ENCODE assay signal across 8 mouse cellular contexts in the genomic region with DNA sequence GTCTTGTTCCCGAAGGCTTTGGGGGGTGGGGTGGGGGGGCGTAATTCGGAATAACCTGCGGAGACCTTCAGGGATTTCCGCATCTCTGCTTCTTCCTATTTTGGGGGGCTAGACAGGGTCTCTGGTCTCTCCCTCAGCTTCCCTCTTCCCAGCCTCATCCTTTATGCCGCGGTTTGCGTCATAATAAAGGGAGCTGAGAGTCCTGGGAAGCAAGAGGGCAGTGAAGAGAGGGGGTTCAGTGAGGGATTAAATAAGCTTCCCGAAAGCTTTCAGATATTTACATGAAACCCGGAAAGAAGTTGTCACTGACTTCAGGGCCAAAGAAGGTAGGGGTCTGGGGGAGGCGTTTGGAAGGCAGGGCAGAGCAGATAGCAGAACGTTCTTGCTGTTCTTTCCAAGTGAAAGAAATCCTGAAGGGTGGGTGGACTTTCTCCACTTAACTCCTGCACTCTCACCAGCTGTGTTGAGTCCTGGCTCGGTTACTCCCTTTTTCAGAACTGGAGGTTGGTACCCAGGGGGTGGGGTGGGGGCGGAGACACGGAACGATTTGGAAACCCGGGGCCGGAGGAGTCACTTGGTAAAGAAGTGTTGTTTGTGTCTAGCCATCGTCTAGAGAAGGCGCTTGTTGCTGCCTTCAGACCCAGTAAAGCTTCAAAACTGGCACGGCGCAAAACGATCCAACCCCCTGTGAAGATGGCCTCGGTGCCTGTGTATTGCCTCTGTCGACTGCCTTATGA. TPM values are rescaled to one million over a fixed set of nuclear protein-coding genes. Genes with fewer than 3 reads are reported as not detected.
A peak's percentile ranks its signal among the peaks of the same experiment; 100 is the strongest.
DNase-seq lines count a peak whose midpoint lies in the region; ATAC-seq and TF ChIP-seq lines count a peak whose summit lies in the region.

No protein-coding gene starts in this region.

- WGBS in spleen, adult 2 months = 29% methylated on average over 25 of the region's 25 CpGs
- 42% methylated on average over 25 of the region's 25 CpGs for WGBS in forebrain, embryonic 14.5 days
- 22% methylated on average over 25 of the region's 25 CpGs for WGBS in liver, embryonic 12.5 days (ENCODE audit: insufficient replicate concordance)

- no peak for DNase-seq in spleen, adult 2 months (ENCODE audit: low read depth in 1 of 2, low spot score in 2 of 2)
- DNase-seq in spleen, adult 12 weeks (ENCODE audit: low spot score) = no peak
- peak; percentile 22 for DNase-seq in c-Kit-positive CD71-positive TER-119-positive erythroid progenitor cells, embryonic 14.5 days (ENCODE audit: low spot score)
- peak; percentile 24 for DNase-seq in forebrain, embryonic 14.5 days (ENCODE audit: low spot score)
- DNase-seq in induced T-regulatory cell, adult 2 months (ENCODE audit: low read depth) = peak; percentile 60
- peak; percentile 3 to 34 for DNase-seq in urinary bladder, postnatal 36 days (ENCODE audit: low spot score in 2 of 2)

- peak overlapping the region; percentile 35 for H3ac ChIP-seq in myocyte (ENCODE audit: control insufficient read depth, insufficient read length)

- no peaks in the 10 kb centered on the region for H3K27me3 ChIP-seq in spleen, adult 2 months (ENCODE audit: control insufficient read depth, insufficient read depth, low read length)
- no peaks in the 10 kb centered on the region for H3K27me3 ChIP-seq in forebrain, embryonic 14.5 days (replicated peaks; ENCODE audit: control insufficient read depth, insufficient read depth, low read length)
- H3K27me3 ChIP-seq in liver, embryonic 12.5 days (replicated peaks) = no peaks in the 10 kb centered on the region; the same call in 1 of the 2 replicates
- no peaks in the 10 kb centered on the region for H3K27me3 ChIP-seq in myocyte (ENCODE audit: control insufficient read depth, insufficient read depth, insufficient read length)

- peak overlapping the region; percentile 70 for H3K9ac ChIP-seq in forebrain, embryonic 14.5 days (ENCODE audit: low read length)
- peak overlapping the region; percentile 80 for H3K9ac ChIP-seq in liver, embryonic 12.5 days

- no peak for TF ChIP-seq POLR2A in spleen, adult 2 months (IDR thresholded peaks at IDR 0.05; ENCODE audit: low read depth, low read length)
- no peak for TF ChIP-seq POLR2A in myocyte (IDR thresholded peaks at IDR 0.05; ENCODE audit: insufficient read length, low read depth)

- H3K27ac ChIP-seq in spleen, adult 2 months (ENCODE audit: insufficient read depth, low read length) = no peak overlapping the region
- H3K27ac ChIP-seq in forebrain, embryonic 14.5 days (ENCODE audit: low read depth, low read length) = peak overlapping the region; percentile 33; the same call in 1 of the 2 replicates
- H3K27ac ChIP-seq in liver, embryonic 12.5 days = peak overlapping the region; percentile 96; the same call in 1 of the 2 replicates

- peak overlapping the region; percentile 59 for H3K4me2 ChIP-seq in forebrain, embryonic 14.5 days (ENCODE audit: low read length)
- peak overlapping the region; percentile 85 for H3K4me2 ChIP-seq in liver, embryonic 12.5 days
- H3K4me2 ChIP-seq in myocyte (ENCODE audit: low read depth) = peak overlapping the region; percentile 70

- no peaks in the 10 kb centered on the region for H3K79me2 ChIP-seq in myocyte (ENCODE audit: control insufficient read depth, insufficient read depth)

- no peak for TF ChIP-seq CTCF in spleen, adult 2 months (IDR thresholded peaks at IDR 0.05; ENCODE audit: extremely low read depth, insufficient read depth, insufficient read length, insufficient replicate concordance)

- peak overlapping the region; percentile 85 for H3K4me3 ChIP-seq in spleen, adult 2 months (ENCODE audit: extremely low read depth, insufficient read depth, insufficient read length)
- peak overlapping the region; percentile 49 for H3K4me3 ChIP-seq in forebrain, embryonic 14.5 days (ENCODE audit: low read depth, low read length)
- peak overlapping the region; percentile 68 for H3K4me3 ChIP-seq in liver, embryonic 12.5 days
- peak overlapping the region; percentile 71 for H3K4me3 ChIP-seq in myocyte

- ATAC-seq in forebrain, embryonic 14.5 days = no peak
- no peak for ATAC-seq in liver, embryonic 12.5 days

- H3K4me1 ChIP-seq in spleen, adult 2 months (ENCODE audit: control insufficient read depth, insufficient read depth, insufficient read length) = peaks cover 2% of the 10 kb centered on the region; the same call in 1 of the 2 replicates
- no peaks in the 10 kb centered on the region for H3K4me1 ChIP-seq in forebrain, embryonic 14.5 days (ENCODE audit: control insufficient read depth, insufficient read depth, low read length)
- H3K4me1 ChIP-seq in liver, embryonic 12.5 days = peaks cover 30% of the 10 kb centered on the region

- no peaks in the 10 kb centered on the region for H3K9me3 ChIP-seq in forebrain, embryonic 14.5 days (replicated peaks; ENCODE audit: control insufficient read depth, low read length)
- no peaks in the 10 kb centered on the region for H3K9me3 ChIP-seq in liver, embryonic 12.5 days (replicated peaks)

- 0 out of 2 replicates have a peak, but pooled peaks cover 1% of the 10 kb centered on the region for H3K36me3 ChIP-seq in spleen, adult 2 months (ENCODE audit: control insufficient read depth, insufficient read depth, low read length)
- no peaks in the 10 kb centered on the region for H3K36me3 ChIP-seq in forebrain, embryonic 14.5 days (ENCODE audit: control insufficient read depth, insufficient read depth, low read length)
- H3K36me3 ChIP-seq in liver, embryonic 12.5 days = no peaks in the 10 kb centered on the region
- H3K36me3 ChIP-seq in myocyte (ENCODE audit: control insufficient read depth, insufficient read depth) = no peaks in the 10 kb centered on the region

TF ChIP-seq in myocyte, 11 proteins besides CTCF, POLR2A, EP300 and RAD21:
- TF ChIP-seq MYOG (IDR thresholded peaks at IDR 0.05; ENCODE audit: control insufficient read depth in 1 of 3, insufficient read depth in 1 of 3, insufficient read length in 2 of 3, low read depth in 2 of 3) = no peak
- no peak for TF ChIP-seq USF1 (IDR thresholded peaks at IDR 0.05; ENCODE audit: low read depth)
- no peak for TF ChIP-seq E2F4 (IDR thresholded peaks at IDR 0.05; ENCODE audit: insufficient read depth)
- no peak for TF ChIP-seq REST (IDR thresholded peaks at IDR 0.05; ENCODE audit: insufficient read depth, insufficient read length)
- TF ChIP-seq MYOD1 (IDR thresholded peaks at IDR 0.05; ENCODE audit: control insufficient read depth in 1 of 3, insufficient read length in 2 of 3, low read depth in 2 of 3) = no peak
- no peak for TF ChIP-seq TCF12 (IDR thresholded peaks at IDR 0.05; ENCODE audit: insufficient read depth, poor library complexity, severe bottlenecking)
- TF ChIP-seq SRF (IDR thresholded peaks at IDR 0.05; ENCODE audit: control insufficient read depth, insufficient read length, low read depth) = no peak
- no peak for TF ChIP-seq TCF3 (IDR thresholded peaks at IDR 0.05; ENCODE audit: insufficient read length, low read depth)
- no peak for TF ChIP-seq MAX (IDR thresholded peaks at IDR 0.05; ENCODE audit: low read depth)
- no peak for TF ChIP-seq POLR2AphosphoS2 (IDR thresholded peaks at IDR 0.05; ENCODE audit: insufficient read length, low read depth)
- no peak for TF ChIP-seq CEBPB (IDR thresholded peaks at IDR 0.05; ENCODE audit: insufficient read depth, poor library complexity, severe bottlenecking)

RNA-seq across cellular contexts. Expression of gene Phf8, which starts 1.5 kb away (rescaled TPM):
- 9.1 and 9.3 TPM in 2 replicates for polyA plus RNA-seq in spleen, adult 2 months (2012; rRNA removed)
- 20.2 and 20.9 TPM in 2 replicates for polyA plus RNA-seq in forebrain, embryonic 14.5 days (2014; fragmentation: Nextera tagmentation; extraction: Ambion mirVana)
- 8.3 and 9.1 TPM in 2 replicates for polyA plus RNA-seq in liver, embryonic 12.5 days (2016; fragmentation: Nextera tagmentation; extraction: Ambion mirVana)
- 7.2 TPM for polyA plus RNA-seq in myocyte (2012; fragmentation: generic; extraction: Trizol)

Comparison
In these comparisons a context has a peak if more than half of its experiments do, and no peak if none do; other contexts are left out.
1. DNase-seq: peak in c-Kit-positive CD71-positive TER-119-positive erythroid progenitor cells, embryonic 14.5 days (single experiment), forebrain, embryonic 14.5 days (single experiment), induced T-regulatory cell, adult 2 months (single experiment) and urinary bladder, postnatal 36 days (2 of 2); none in spleen, adult 2 months (0 of 2) and spleen, adult 12 weeks (single experiment).
2. Peak in every context shown above with its lines, with median percentiles within 50 percentile points of each other: H3K4me3 ChIP-seq and H3K4me2 ChIP-seq.